Mouse (Mus musculus) lung, postnatal 0 days (tissue): ENCODE data around the gene Aph1a. TPM values are rescaled to one million over a fixed set of nuclear protein-coding genes. Genes with fewer than 3 reads are reported as not detected.
"Not testable (repeated sequence)": the region's sequence is repeated elsewhere in the genome, so short reads cannot be mapped to it uniquely, and the experiment has no call there.

Source experiments
- ATAC-seq: fragments of 200-750 bp; cut with Nextera tagmentation; 2 replicates; pipeline ENCODE4 v1.8.0; 2017; ENCODE audit warnings: moderate library complexity
- DNase-seq: peaks from one replicate; pipeline ENCODE4 v3.0.0-alpha.2; 2016; ENCODE audit warnings: low spot score
- H3K27ac ChIP-seq: fragments of 300-500 bp; sonication (generic); 2 replicates; pipeline ENCODE4 v1.5.1; 2014; ENCODE audit warnings: antibody characterized with exemption, mild to moderate bottlenecking, low read length, mixed read lengths
- H3K27me3 ChIP-seq: fragments of 300-500 bp; sonication (generic); replicated peaks from 2 replicates; pipeline ENCODE4 v1.6.1; 2014; ENCODE audit warnings: low read length, mixed read lengths; ENCODE audit not compliant: insufficient read depth
- H3K36me3 ChIP-seq: fragments of 300-500 bp; sonication (generic); 2 replicates; pipeline ENCODE4 v1.6.1; 2014; ENCODE audit warnings: low read length, mixed read lengths; ENCODE audit not compliant: insufficient read depth
- H3K4me1 ChIP-seq: fragments of 300-500 bp; sonication (generic); 2 replicates; pipeline ENCODE4 v1.6.1; 2014; ENCODE audit warnings: antibody characterized with exemption, low read depth, low read length, mixed read lengths; ENCODE audit not compliant: insufficient read depth
- H3K4me2 ChIP-seq: fragments of 300-500 bp; sonication (generic); replicated peaks from 2 replicates; pipeline ENCODE4 v1.6.1; 2014; ENCODE audit warnings: low read depth, mild to moderate bottlenecking, low read length, moderate library complexity, mixed read lengths
- H3K4me3 ChIP-seq: fragments of 300-500 bp; sonication (generic); 2 replicates; pipeline ENCODE4 v1.5.1; 2014; ENCODE audit warnings: low read depth, low read length
- H3K9ac ChIP-seq: fragments of 300-500 bp; sonication (generic); replicated peaks from 2 replicates; pipeline ENCODE4 v1.6.1; 2014; ENCODE audit warnings: low read depth, mild to moderate bottlenecking
- H3K9me3 ChIP-seq: fragments of 300-500 bp; sonication (generic); 2 replicates; pipeline ENCODE4 v1.6.1; 2016; ENCODE audit warnings: low read length, mixed read lengths
- CTCF ChIP-seq: IDR thresholded peaks from 2 replicates; pipeline ENCODE4 v1.5.1; 2016; ENCODE audit warnings: antibody characterized with exemption, mild to moderate bottlenecking
- EP300 ChIP-seq: IDR thresholded peaks from 2 replicates; pipeline ENCODE4 v1.6.1; 2016; ENCODE audit warnings: antibody characterized with exemption, mild to moderate bottlenecking, control low read depth
- WGBS: fragments of 180-500 bp; shearing (Covaris S2); extraction: QIAGEN DNeasy Blood & Tissue Kit; methylation state at CpG from one replicate; pipeline ENCODE4 v1.1.7; 2014; 5-methylcytosine and 5-hydroxymethylcytosine counted together
- polyA plus RNA-seq: library from polyadenylated mRNA; unstranded; fragments of >200 nt; fragmentation: Nextera tagmentation; extraction: Ambion mirVana; gene quantifications from 2 replicates; pipeline ENCODE4 v1.2.1, GENCODE M21; 2015

Aph1a gene
- polyA plus RNA-seq: 48.6 and 49.1 TPM in 2 replicates

DNA sequence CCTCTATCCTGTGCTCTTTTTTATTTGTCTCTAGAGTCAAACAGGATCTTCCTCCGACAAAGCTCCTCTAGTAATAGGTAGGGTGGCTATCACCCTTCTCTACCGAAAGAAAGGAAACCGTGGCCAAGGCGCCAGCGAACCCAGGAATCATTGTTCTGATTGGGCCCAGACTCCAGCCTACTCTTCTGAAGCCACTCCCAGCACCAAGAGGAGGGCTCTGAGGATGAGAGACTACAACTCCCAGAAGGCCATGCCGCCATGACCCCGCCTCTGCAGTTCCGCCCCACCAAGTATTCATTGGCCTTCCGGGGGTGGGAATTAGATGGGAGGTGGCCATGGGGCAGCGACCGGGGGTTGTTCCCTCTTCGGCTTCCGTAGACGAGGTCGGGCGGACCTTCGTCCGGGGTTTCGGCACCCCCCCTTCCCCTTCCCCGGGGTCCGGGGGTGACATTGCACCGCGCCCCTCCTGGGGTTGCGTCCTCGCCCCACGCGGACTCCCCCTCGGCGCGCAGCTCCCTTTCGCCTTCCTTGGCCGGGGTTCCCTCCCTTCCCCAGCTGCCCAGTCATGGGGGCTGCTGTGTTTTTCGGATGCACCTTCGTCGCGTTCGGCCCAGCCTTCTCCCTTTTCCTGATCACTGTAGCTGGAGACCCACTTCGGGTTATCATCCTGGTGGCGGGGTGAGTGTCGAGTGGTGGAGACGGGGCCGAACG lies at the start of gene Aph1a:
Aph1a (plus strand) TSS at position 364 of the 711 bp plus-strand sequence.
- ATAC-seq (peak; percentile 97), DNase-seq (peak; percentile 100)
- H3K4me3 ChIP-seq: peak within 1 kb of the TSS; percentile 58
- H3K4me2 ChIP-seq: peak within 1 kb of the TSS; percentile 68
- H3K9me3 ChIP-seq, H3K4me1 ChIP-seq, H3K36me3 ChIP-seq, H3K27me3 ChIP-seq: not testable (repeated sequence)
- WGBS: under 1% methylated on average over 25 of the region's 43 CpGs
- H3K9ac ChIP-seq: peak within 1 kb of the TSS; percentile 65
- peak within 1 kb of the TSS; percentile 93 for H3K27ac ChIP-seq

- ATAC-seq (no peak), DNase-seq (no peak)
- no peak overlapping the region for H3K9ac ChIP-seq
- no peak overlapping the region for H3K4me3 ChIP-seq
- H3K4me2 ChIP-seq: no peak overlapping the region
- no peak for TF ChIP-seq CTCF
- no peak for TF ChIP-seq EP300
- peaks cover 8% of the 10 kb centered on the region; the same call in 1 of the 2 replicates for H3K4me1 ChIP-seq
- WGBS: 75% methylated on average over 4 of the region's 4 CpGs
- H3K27ac ChIP-seq: no peak overlapping the region
- H3K27me3 ChIP-seq: no peaks in the 10 kb centered on the region
- H3K36me3 ChIP-seq: peaks cover 54% of the 10 kb centered on the region
- H3K9me3 ChIP-seq: no peaks in the 10 kb centered on the region
Observed at GRCm38 (mm10) chr3:95850611-95851010, 43.2 kb upstream of the Aph1a start.

DNA sequence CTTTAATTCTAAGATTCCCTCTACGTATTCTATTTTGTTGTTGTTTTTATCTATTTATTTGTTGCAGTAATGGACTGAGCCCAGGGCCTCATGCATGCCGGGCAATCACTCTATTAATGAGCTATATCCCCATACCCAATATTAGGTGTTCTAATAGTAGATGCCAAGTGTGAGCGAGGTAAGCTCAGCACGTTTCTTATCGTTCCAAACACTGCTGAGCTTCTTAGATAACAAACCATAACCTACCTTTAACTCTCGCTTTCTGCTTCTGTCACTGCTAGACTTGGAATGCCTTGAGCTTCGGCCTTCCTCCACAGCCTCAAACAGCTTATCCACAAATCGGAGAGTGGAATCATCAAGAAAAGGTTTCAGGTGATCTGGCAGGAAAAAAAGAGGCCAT lies 42.5 kb upstream of the Aph1a start:
- Histone ChIP-seq H3K4me1 (peaks cover 8% of the 10 kb centered on the region; the same call in 1 of the 2 replicates), H3K36me3 (peaks cover 47% of the 10 kb centered on the region), H3K9ac (no peak overlapping the region), H3K4me2 (no peak overlapping the region), H3K4me3 (no peak overlapping the region), H3K9me3 (no peaks in the 10 kb centered on the region), H3K27me3 (no peaks in the 10 kb centered on the region), H3K27ac (no peak overlapping the region)
- no peak for ATAC-seq
- DNase-seq: no peak
- no peak for TF ChIP-seq CTCF
- TF ChIP-seq EP300: no peak
- 92% methylated on average over 8 of the region's 8 CpGs for WGBS

- DNase-seq: peak; percentile 98
- H3K4me3 ChIP-seq: peak within 1 kb of the TSS; percentile 89
- peak; percentile 100 for ATAC-seq
- H3K27ac ChIP-seq: peak within 1 kb of the TSS; percentile 71
- peaks cover 8% of the 10 kb centered on the region; the same call in 1 of the 2 replicates for H3K4me1 ChIP-seq
- peak within 1 kb of the TSS; percentile 84 for H3K9ac ChIP-seq
- H3K36me3 ChIP-seq: peaks cover 15% of the 10 kb centered on the region
- H3K9me3 ChIP-seq: no peaks in the 10 kb centered on the region
- under 1% methylated on average over 55 of the region's 56 CpGs for WGBS
- peak within 1 kb of the TSS; percentile 87 for H3K4me2 ChIP-seq
- H3K27me3 ChIP-seq: no peaks in the 10 kb centered on the region
- TF ChIP-seq CTCF: peak; percentile 17; the same call in 1 of the 2 replicates
- TF ChIP-seq EP300: no peak
Observed at GRCm38 (mm10) chr3:95855502-95856089, 38.2 kb upstream of the Aph1a start, which contains the start of gene Prpf3. Prpf3 (minus strand) TSS chr3:95855885.

- peak overlapping the region; percentile 87 for H3K4me2 ChIP-seq
- ATAC-seq (no peak), DNase-seq (peak; percentile 9)
- H3K27me3 ChIP-seq: no peaks in the 10 kb centered on the region
- peak overlapping the region; percentile 89 for H3K4me3 ChIP-seq
- peaks cover 11% of the 10 kb centered on the region for H3K36me3 ChIP-seq
- peak overlapping the region; percentile 52 for H3K27ac ChIP-seq
- no peak for TF ChIP-seq EP300
- TF ChIP-seq CTCF: no peak
- H3K4me1 ChIP-seq: peaks cover 8% of the 10 kb centered on the region; the same call in 1 of the 2 replicates
- H3K9ac ChIP-seq: peak overlapping the region; percentile 84; the same call in 1 of the 2 replicates
- no peaks in the 10 kb centered on the region for H3K9me3 ChIP-seq
- WGBS: 21% methylated on average over 7 of the region's 7 CpGs
Observed at GRCm38 (mm10) chr3:95856115-95856514, 37.7 kb upstream of the Aph1a start.

- 74% methylated on average over 1 of the region's 1 CpGs for WGBS
- H3K9ac ChIP-seq, H3K4me2 ChIP-seq, DNase-seq, H3K36me3 ChIP-seq, H3K27ac ChIP-seq, H3K4me3 ChIP-seq, H3K9me3 ChIP-seq, H3K4me1 ChIP-seq, H3K27me3 ChIP-seq, ATAC-seq: not testable (repeated sequence)
Observed at GRCm38 (mm10) chr3:95857050-95857449, 36.7 kb upstream of the Aph1a start.

DNA sequence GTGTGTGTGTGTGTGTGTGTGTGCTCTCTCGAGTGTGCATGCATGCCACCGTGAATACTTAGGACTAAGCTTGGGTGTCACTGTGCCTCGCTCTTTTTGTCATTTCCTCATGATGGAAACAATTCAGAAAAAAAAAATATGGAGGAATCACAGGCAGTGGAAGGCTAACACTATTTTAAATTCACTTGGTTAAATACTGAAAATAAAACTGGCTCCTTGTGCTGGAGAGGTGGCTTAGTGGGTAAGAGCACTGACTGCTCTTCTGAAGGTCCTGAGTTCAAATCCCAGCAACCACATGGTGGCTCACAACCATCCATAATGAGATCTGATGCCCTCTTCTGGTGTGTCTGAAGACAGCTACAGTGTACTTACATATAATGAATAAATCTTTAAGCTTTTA lies 35.5 kb upstream of the Aph1a start:
- not testable (repeated sequence) for H3K27ac ChIP-seq, DNase-seq, H3K9me3 ChIP-seq, H3K4me2 ChIP-seq, ATAC-seq, H3K4me3 ChIP-seq, H3K4me1 ChIP-seq, H3K36me3 ChIP-seq, H3K9ac ChIP-seq, H3K27me3 ChIP-seq
- WGBS: 88% methylated on average over 3 of the region's 3 CpGs
